Mouse (Mus musculus) embryonic facial prominence, embryonic 14.5 days (tissue): ENCODE measurements around the gene Spint3. TPM values are rescaled to one million over a fixed set of nuclear protein-coding genes. Genes with fewer than 3 reads are reported as not detected.

ENCODE experiments used
- ATAC-seq: fragments of 200-750 bp; cut with Nextera tagmentation; 2 replicates; pipeline ENCODE4 v1.8.0; 2017; ENCODE audit warnings: low read depth, moderate number of reproducible peaks, moderate TSS enrichment
- DNase-seq: peaks from one replicate; pipeline ENCODE4 v3.0.0-alpha.2; 2015; ENCODE audit warnings: low spot score
- H3K27ac ChIP-seq: fragments of 300-500 bp; sonication (generic); replicated peaks from 2 replicates; pipeline ENCODE4 v1.5.1; 2014; ENCODE audit warnings: low read depth, mild to moderate bottlenecking, low read length, moderate library complexity
- H3K27me3 ChIP-seq: fragments of 300-500 bp; sonication (generic); replicated peaks from 2 replicates; pipeline ENCODE4 v1.6.1; 2014; ENCODE audit warnings: low read length; ENCODE audit not compliant: control insufficient read depth, insufficient read depth
- H3K36me3 ChIP-seq: fragments of 300-500 bp; sonication (generic); 2 replicates; pipeline ENCODE4 v1.6.1; 2014; ENCODE audit warnings: low read length, mixed read lengths; ENCODE audit not compliant: control insufficient read depth, insufficient read depth
- H3K4me1 ChIP-seq: fragments of 300-500 bp; sonication (generic); 2 replicates; pipeline ENCODE4 v1.6.1; 2014; ENCODE audit warnings: antibody characterized with exemption, low read length; ENCODE audit not compliant: control insufficient read depth, insufficient read depth
- H3K4me2 ChIP-seq: fragments of 300-500 bp; sonication (generic); 2 replicates; pipeline ENCODE4 v1.6.1; 2014; ENCODE audit warnings: low read depth, mild to moderate bottlenecking, low read length, moderate library complexity, mixed read lengths
- H3K4me3 ChIP-seq: fragments of 300-500 bp; sonication (generic); 2 replicates; pipeline ENCODE4 v1.5.1; 2014; ENCODE audit warnings: low read depth, mild to moderate bottlenecking, low read length
- H3K9ac ChIP-seq: fragments of 300-500 bp; sonication (generic); 2 replicates; pipeline ENCODE4 v1.6.1; 2014; ENCODE audit warnings: low read depth, mild to moderate bottlenecking, low read length, moderate library complexity, mixed read lengths
- H3K9me3 ChIP-seq: fragments of 300-500 bp; sonication (generic); 2 replicates; pipeline ENCODE4 v1.6.1; 2016; ENCODE audit warnings: low read length; ENCODE audit not compliant: control insufficient read depth
- WGBS: fragments of 180-500 bp; shearing (Covaris S2); extraction: QIAGEN DNeasy Blood & Tissue Kit; methylation state at CpG from one replicate; pipeline ENCODE4 v1.1.7; 2014; 5-methylcytosine and 5-hydroxymethylcytosine counted together
- polyA plus RNA-seq: library from polyadenylated mRNA; unstranded; fragments of >200 nt; fragmentation: Nextera tagmentation; extraction: Ambion mirVana; gene quantifications from 2 replicates; pipeline ENCODE4 v1.2.1, GENCODE M21; 2014

Spint3 gene
- polyA plus RNA-seq, 1 experiment from 2014 or later = not detected

GRCm38 (mm10) chr2:164522280-164522679, 51.0 kb downstream of the Spint3 start:
- H3K27me3 ChIP-seq = no peaks in the 10 kb centered on the region
- WGBS = 11% methylated on average over 8 of the region's 8 CpGs
- no peaks in the 10 kb centered on the region for H3K36me3 ChIP-seq
- H3K9ac ChIP-seq = no peak overlapping the region
- DNase-seq = peak; percentile 75
- H3K4me1 ChIP-seq = peaks cover 19% of the 10 kb centered on the region
- H3K4me3 ChIP-seq = no peak overlapping the region
- peak overlapping the region; percentile 11; the same call in 1 of the 2 replicates for H3K4me2 ChIP-seq
- H3K9me3 ChIP-seq = peaks cover 5% of the 10 kb centered on the region
- ATAC-seq = peak; percentile 53; the same call in 1 of the 2 replicates
- peak overlapping the region; percentile 63 for H3K27ac ChIP-seq

- DNase-seq (peak; percentile 89), ATAC-seq (peak; percentile 86)
- H3K9me3 ChIP-seq = peaks cover 5% of the 10 kb centered on the region
- H3K4me1 ChIP-seq = peaks cover 19% of the 10 kb centered on the region
- H3K36me3 ChIP-seq = no peaks in the 10 kb centered on the region
- WGBS = 11% methylated on average over 11 of the region's 11 CpGs
- peak overlapping the region; percentile 63 for H3K27ac ChIP-seq
- peak overlapping the region; percentile 20; the same call in 1 of the 2 replicates for H3K9ac ChIP-seq
- H3K4me3 ChIP-seq = peak overlapping the region; percentile 3; the same call in 1 of the 2 replicates
- no peaks in the 10 kb centered on the region for H3K27me3 ChIP-seq
- peak overlapping the region; percentile 11 for H3K4me2 ChIP-seq
Observed at GRCm38 (mm10) chr2:164521841-164522240, 51.4 kb downstream of the Spint3 start.

- no peak overlapping the region for H3K4me2 ChIP-seq
- ATAC-seq (no peak), DNase-seq (peak; percentile 65)
- peaks cover 11% of the 10 kb centered on the region for H3K9me3 ChIP-seq
- no peaks in the 10 kb centered on the region for H3K36me3 ChIP-seq
- H3K9ac ChIP-seq = no peak overlapping the region
- H3K4me1 ChIP-seq = peaks cover 19% of the 10 kb centered on the region
- 17% methylated on average over 3 of the region's 3 CpGs for WGBS
- no peak overlapping the region for H3K27ac ChIP-seq
- no peak overlapping the region for H3K4me3 ChIP-seq
- H3K27me3 ChIP-seq = no peaks in the 10 kb centered on the region
Observed at GRCm38 (mm10) chr2:164520782-164521181, 52.5 kb downstream of the Spint3 start.

Other genes with a start within 250 kb of the Spint3 start
- gene Svs5, start 240.7 kb downstream of the Spint3 start, polyA plus RNA-seq = not detected in 2 replicates
- 1.3 and 2.1 TPM in 2 replicates for gene Slpi, start 184.4 kb downstream of the Spint3 start, polyA plus RNA-seq
- gene Rbpjl, start 170.3 kb downstream of the Spint3 start, polyA plus RNA-seq = 0.42 and 0.52 TPM in 2 replicates
- 15.6 and 20.6 TPM in 2 replicates for gene Matn4, start 168.3 kb downstream of the Spint3 start, polyA plus RNA-seq
- gene Sdc4, start 129.6 kb downstream of the Spint3 start, polyA plus RNA-seq = 57.1 and 58.4 TPM in 2 replicates
- 63.3 and 68.3 TPM in 2 replicates for gene Sys1, start 116.5 kb downstream of the Spint3 start, polyA plus RNA-seq
- gene Gm20458, start 112.5 kb downstream of the Spint3 start, polyA plus RNA-seq = 12.5 and 14.7 TPM in 2 replicates
- not detected in 2 replicates for gene Trp53tg5, start 99.7 kb downstream of the Spint3 start, polyA plus RNA-seq
- gene Dbndd2, start 87.4 kb downstream of the Spint3 start, polyA plus RNA-seq = 4.1 and 10.5 TPM in 2 replicates
- 72.9 and 76.9 TPM in 2 replicates for gene Pigt, start 75.9 kb downstream of the Spint3 start, polyA plus RNA-seq
- gene Wfdc2, start 11.0 kb downstream of the Spint3 start, polyA plus RNA-seq = 53.7 and 62.4 TPM in 2 replicates
- gene Wfdc6a, start 12.0 kb upstream of the Spint3 start, polyA plus RNA-seq = 0.51 TPM in 1 of 2 replicates, not detected in the other
- not detected in 2 replicates for gene Eppin, start 20.1 kb upstream of the Spint3 start, polyA plus RNA-seq
- not detected in 2 replicates for gene Wfdc6b, start 40.1 kb upstream of the Spint3 start, polyA plus RNA-seq
- 0.11 TPM in 1 of 2 replicates, not detected in the other for gene Wfdc8, start 40.2 kb upstream of the Spint3 start, polyA plus RNA-seq
- gene Wfdc16, start 65.3 kb upstream of the Spint3 start, polyA plus RNA-seq = not detected in 2 replicates
- gene Wfdc10, start 82.6 kb upstream of the Spint3 start, polyA plus RNA-seq = 0.69 and 1.1 TPM in 2 replicates
- gene Wfdc9, start 83.1 kb upstream of the Spint3 start, polyA plus RNA-seq = not detected in 2 replicates
- not detected in 2 replicates for gene Wfdc11, start 100.6 kb upstream of the Spint3 start, polyA plus RNA-seq
- 0.21 TPM in 1 of 2 replicates, not detected in the other for gene Wfdc13, start 111.6 kb upstream of the Spint3 start, polyA plus RNA-seq
- not detected in 2 replicates for gene Spint4, start 125.0 kb upstream of the Spint3 start, polyA plus RNA-seq
- not detected in 2 replicates for gene Spint5, start 141.8 kb upstream of the Spint3 start, polyA plus RNA-seq
- gene Wfdc3, start 172.5 kb upstream of the Spint3 start, polyA plus RNA-seq = 0.53 and 1.1 TPM in 2 replicates
- gene Dnttip1, start 172.5 kb upstream of the Spint3 start, polyA plus RNA-seq = 60.9 and 63.0 TPM in 2 replicates
- 229 and 276 TPM in 2 replicates for gene Ube2c, start 196.4 kb upstream of the Spint3 start, polyA plus RNA-seq
- 799 and 1,279 TPM in 2 replicates for gene Tnnc2, start 206.5 kb upstream of the Spint3 start, polyA plus RNA-seq
- gene Snx21, start 212.4 kb upstream of the Spint3 start, polyA plus RNA-seq = 27.9 and 28.3 TPM in 2 replicates
- gene Acot8, start 231.4 kb upstream of the Spint3 start, polyA plus RNA-seq = 12.6 and 13.8 TPM in 2 replicates
- 6.0 and 6.4 TPM in 2 replicates for gene Zswim3, start 231.6 kb upstream of the Spint3 start, polyA plus RNA-seq
- gene Zswim1, start 249.2 kb upstream of the Spint3 start, polyA plus RNA-seq = 15.1 and 15.7 TPM in 2 replicates